Mouse (Mus musculus) megakaryocyte, embryonic 14.5 days (primary cell): Measurements from ENCODE around the gene Grin2b.

Experiments
- FLI1 ChIP-seq: IDR thresholded peaks from 2 replicates; pipeline ENCODE4 v1.6.1; 2012; ENCODE audit warnings: low read length, inconsistent platforms, mixed read lengths
- GATA1 ChIP-seq: IDR thresholded peaks from 3 replicates; pipeline ENCODE4 v1.6.1; 2012; ENCODE audit warnings: mixed read lengths, low read length, inconsistent platforms, borderline replicate concordance

DNA sequence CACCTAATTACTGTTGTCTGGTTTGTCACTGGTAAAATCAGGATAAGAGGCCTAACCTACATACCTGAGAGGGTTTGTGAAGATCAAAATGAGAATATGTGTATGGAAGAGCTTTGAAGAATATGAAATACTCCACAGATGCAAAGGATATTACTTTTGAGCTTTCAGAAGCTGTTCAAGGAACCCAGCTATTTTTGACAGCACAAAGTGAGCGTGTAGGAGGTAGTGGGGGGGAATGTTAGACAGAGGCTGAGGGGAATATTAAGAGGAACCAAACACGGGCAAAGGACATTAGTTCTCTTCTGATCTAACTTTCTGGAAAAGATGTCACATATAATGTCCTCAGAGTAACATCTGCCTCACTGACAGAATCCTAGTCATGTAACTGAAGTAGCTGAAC, 125.2 kb downstream of the Grin2b start:
- TF ChIP-seq GATA1 (no peak), FLI1 (no peak)
